Mouse (Mus musculus) 416B (cell line): Measurements from ENCODE around the gene Gm13277.
"Not testable (repeated sequence)": the region's sequence is repeated elsewhere in the genome, so short reads cannot be mapped to it uniquely, and the experiment has no call there.

ENCODE experiments used
- DNase-seq: peaks from one replicate; pipeline ENCODE4 v3.0.0; 2011; ENCODE audit warnings: low read depth

The Gm13277 gene

DNA sequence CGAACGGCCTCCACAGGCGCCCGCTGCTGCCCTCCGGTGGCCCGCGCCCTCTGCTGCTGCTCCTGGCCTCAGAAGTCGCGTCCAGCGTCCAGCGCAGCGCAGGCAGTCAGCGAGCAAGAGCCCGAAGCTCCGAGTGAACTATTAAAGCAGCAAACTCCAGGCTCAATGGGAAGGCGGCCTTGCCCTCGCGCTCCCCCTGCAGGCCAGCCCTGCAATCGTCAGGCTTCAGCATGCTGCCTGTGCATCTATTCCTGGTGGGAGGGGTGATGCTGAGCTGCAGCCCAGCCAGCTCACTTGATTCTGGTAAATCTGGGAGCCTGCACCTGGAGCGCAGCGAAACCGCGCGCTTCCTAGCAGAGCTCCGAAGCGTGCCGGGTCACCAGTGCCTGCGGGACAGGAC, at the start of gene Gm13277:
Gene Gm13277, plus strand, starts transcription at position 231 of the 400 bp plus-strand sequence.
- DNase-seq: not testable (repeated sequence)

GRCm38 (mm10) chr4:88739036-88739435, 49.4 kb upstream of the Gm13277 start:
- peak; percentile 65 for DNase-seq

DNA sequence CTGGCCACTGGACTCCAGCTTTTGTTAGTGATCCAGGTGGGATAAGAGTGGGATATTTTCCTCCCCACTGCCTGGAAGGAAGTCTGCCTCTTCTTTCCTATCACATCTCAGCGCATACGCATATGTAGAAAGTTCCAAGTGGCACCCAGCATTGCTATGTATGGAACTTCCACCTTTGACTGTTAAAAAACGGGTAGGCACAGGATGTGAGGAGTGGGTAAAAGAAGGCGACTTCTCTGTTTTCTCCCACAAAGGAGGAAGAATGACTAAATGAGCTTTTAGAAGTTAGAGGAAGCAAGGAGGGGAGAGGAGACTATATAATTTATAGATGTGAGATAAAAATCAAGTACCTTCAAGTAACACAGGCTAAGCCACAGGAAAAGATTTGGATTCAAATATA, 47.0 kb upstream of the Gm13277 start:
- no peak for DNase-seq

- peak; percentile 52 for DNase-seq
Observed at GRCm38 (mm10) chr4:88742771-88743371, 45.6 kb upstream of the Gm13277 start.

- peak; percentile 57 for DNase-seq
Observed at GRCm38 (mm10) chr4:88744207-88744606, 44.2 kb upstream of the Gm13277 start.

GRCm38 (mm10) chr4:88749926-88750325, 38.5 kb upstream of the Gm13277 start:
- no peak for DNase-seq

- DNase-seq: not testable (repeated sequence)
Observed at GRCm38 (mm10) chr4:88754818-88755340, 33.6 kb upstream of the Gm13277 start, which contains the start of gene Gm13271. Gm13271 (plus strand) TSS chr4:88754868.

DNA sequence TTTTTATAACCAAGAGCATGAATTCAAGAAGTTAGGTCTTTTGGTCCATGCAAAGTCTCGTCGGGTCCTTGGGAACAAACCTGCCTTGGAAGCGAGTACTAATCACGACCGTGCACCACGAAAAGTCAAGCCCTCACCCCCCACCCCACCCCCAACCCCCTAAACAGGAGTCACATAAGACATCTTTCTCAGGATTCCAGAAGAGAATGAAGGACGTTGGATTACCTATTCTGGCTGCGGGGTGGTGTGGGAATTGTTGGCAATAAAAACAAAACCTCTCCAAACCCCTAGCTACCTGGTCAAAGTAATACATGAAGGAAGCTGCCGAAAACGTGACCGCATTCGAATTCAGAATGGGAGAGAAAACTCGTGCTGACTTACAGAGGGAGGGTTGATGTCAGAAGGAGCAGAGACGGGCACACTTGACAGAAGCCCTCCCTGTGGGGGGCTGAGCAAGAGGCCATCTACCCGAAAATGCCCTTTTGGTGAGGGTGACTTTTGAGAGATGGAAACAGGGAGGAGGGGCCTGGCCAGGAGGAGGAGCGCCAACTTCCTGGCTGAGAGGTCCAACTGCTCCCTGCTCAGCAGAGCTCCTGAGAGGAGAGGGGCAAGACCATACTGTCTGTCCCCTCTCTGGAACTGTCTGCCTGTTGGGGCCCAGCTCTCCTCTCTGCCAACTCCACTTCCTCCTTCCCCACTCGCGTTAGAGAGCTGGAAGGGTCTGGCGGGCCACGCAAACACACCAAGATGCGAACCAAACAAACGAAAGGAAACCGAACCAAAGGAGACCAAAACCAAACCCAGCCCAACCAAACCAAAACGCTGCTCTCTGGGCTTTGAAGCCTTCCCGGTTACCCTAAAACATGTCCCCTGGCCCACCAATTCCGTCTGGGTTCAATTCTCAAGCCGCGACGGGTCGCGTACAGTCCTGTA, 31.6 kb upstream of the Gm13277 start:
- DNase-seq: peak; percentile 55

- peak; percentile 89 for DNase-seq
Observed at GRCm38 (mm10) chr4:88757628-88758031, 30.8 kb upstream of the Gm13277 start.

GRCm38 (mm10) chr4:88758751-88759150, 29.7 kb upstream of the Gm13277 start:
- not testable (repeated sequence) for DNase-seq

- peak; percentile 67 for DNase-seq
Observed at GRCm38 (mm10) chr4:88759610-88760268, 28.7 kb upstream of the Gm13277 start, which contains the start of gene Gm13283. Gm13283 (plus strand) TSS chr4:88760119.

GRCm38 (mm10) chr4:88760431-88760830, 28.0 kb upstream of the Gm13277 start:
- peak; percentile 88 for DNase-seq

DNA sequence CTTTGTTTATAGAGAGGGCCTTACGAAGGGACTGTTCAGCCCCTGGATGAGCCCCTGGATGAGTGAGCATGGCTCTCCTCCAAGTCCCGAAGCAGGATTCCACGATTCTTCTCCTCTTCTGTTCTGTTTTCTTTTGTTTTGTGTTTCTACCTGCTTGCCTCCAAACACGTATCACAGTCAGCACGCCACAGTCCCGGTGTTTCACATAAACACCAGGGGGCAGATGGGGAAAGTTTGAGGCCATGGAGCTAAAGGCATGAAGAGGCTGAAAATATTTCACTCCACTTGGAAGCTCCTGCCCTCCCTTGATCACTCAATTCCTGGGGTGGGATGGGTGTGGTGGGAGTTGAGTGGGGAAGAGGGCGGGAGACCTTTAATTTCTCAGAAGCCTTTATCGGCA, 26.7 kb upstream of the Gm13277 start:
- not testable (repeated sequence) for DNase-seq

- DNase-seq: not testable (repeated sequence)
Observed at GRCm38 (mm10) chr4:88762341-88762740, 26.1 kb upstream of the Gm13277 start.

GRCm38 (mm10) chr4:88763384-88764018, 24.9 kb upstream of the Gm13277 start:
- DNase-seq: peak; percentile 88

DNA sequence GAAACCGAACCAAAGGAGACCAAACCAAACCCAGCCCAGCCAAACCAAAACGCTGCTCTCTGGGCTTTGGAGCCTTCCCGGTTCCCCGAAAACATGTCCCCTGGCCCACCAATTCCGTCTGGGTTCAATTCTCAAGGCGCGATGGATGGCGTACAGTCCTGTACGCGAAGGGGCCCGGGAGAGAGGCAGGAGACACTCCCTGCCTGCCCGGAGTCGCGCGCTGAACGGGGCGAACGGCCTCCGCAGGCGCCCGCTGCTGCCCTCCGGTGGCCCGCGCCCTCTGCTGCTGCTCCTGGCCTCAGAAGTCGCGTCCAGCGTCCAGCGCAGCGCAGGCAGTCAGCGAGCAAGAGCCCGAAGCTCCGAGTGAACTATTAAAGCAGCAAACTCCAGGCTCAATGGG, 14.9 kb upstream of the Gm13277 start, which contains the start of gene Gm13290:
Gene Gm13290, plus strand, starts transcription at position 301 of the 400 bp plus-strand sequence.
- not testable (repeated sequence) for DNase-seq

DNA sequence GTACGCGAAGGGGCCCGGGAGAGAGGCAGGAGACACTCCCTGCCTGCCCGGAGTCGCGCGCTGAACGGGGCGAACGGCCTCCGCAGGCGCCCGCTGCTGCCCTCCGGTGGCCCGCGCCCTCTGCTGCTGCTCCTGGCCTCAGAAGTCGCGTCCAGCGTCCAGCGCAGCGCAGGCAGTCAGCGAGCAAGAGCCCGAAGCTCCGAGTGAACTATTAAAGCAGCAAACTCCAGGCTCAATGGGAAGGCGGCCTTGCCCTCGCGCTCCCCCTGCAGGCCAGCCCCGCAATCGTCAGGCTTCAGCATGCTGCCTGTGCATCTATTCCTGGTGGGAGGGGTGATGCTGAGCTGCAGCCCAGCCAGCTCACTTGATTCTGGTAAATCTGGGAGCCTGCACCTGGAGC, 11.8 kb upstream of the Gm13277 start, which contains the start of gene Gm13289:
Gene Gm13289, plus strand, starts transcription at position 301 of the 400 bp plus-strand sequence.
- not testable (repeated sequence) for DNase-seq

GRCm38 (mm10) chr4:88779550-88779949, 8.9 kb upstream of the Gm13277 start, which contains the start of gene Gm13272:
Gm13272 (plus strand) TSS chr4:88779850.
- not testable (repeated sequence) for DNase-seq

GRCm38 (mm10) chr4:88780320-88780719, 8.1 kb upstream of the Gm13277 start:
- DNase-seq: not testable (repeated sequence)

GRCm38 (mm10) chr4:88781831-88782230, 6.6 kb upstream of the Gm13277 start, which contains the start of gene Ifnz:
Ifnz (plus strand) TSS chr4:88782131.
- DNase-seq: not testable (repeated sequence)

GRCm38 (mm10) chr4:88782335-88782734, 6.1 kb upstream of the Gm13277 start:
- DNase-seq: not testable (repeated sequence)
